Mouse (Mus musculus) stomach, postnatal 0 days (tissue): ENCODE results near the gene Gm21969.

Experiments
- CTCF ChIP-seq: IDR thresholded peaks from 2 replicates; pipeline ENCODE4 v1.5.1; 2016; ENCODE audit warnings: antibody characterized with exemption, low read depth, mild to moderate bottlenecking, moderate library complexity
- EP300 ChIP-seq: optimal IDR thresholded peaks from 2 replicates; pipeline ENCODE3; 2016; ENCODE audit warnings: antibody characterized with exemption

DNA sequence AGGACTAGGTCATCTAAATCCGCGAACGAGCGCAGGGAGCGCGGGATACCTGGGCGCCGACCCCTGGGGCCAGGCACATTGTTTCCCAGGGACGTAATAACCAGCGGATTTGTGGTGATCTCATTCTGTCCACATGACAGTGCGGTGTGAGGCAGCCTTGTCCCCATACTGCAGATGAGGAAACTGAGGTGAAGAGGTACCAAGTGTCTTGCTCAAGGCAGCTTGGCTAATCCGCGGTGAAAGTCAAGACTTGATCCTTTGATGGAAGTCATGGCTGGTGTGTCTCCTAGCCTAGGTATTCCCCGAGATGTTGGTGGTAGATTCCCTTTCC lies 27.3 kb upstream of the Gm21969 start:
- TF ChIP-seq EP300 (no peak), CTCF (no peak)
